Mouse (Mus musculus): Measurements from ENCODE around the gene Prl3a1.

Prl3a1 gene

DNA sequence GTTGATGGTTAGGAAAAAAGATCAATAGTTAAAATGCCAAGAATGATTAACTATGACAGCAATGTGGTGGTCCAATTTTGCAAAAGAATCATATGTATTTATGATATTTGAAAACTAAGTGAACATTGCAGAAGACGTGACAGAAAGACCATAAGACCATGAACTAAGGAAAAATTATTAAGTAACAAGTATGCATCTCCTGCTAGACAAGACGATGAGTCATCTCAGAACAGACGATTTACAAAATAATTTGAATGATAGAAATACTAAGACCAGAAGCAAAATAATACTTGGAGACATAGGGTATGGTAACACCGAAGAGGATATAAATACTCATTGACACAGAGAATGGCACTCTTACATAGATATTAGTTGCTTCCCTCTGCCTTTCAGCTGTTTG, at the start of gene Prl3a1:
Gene Prl3a1, plus strand, starts transcription at position 301 of the 400 bp plus-strand sequence.
- no peak for DNase-seq (ENCODE audit: low spot score)

DNA sequence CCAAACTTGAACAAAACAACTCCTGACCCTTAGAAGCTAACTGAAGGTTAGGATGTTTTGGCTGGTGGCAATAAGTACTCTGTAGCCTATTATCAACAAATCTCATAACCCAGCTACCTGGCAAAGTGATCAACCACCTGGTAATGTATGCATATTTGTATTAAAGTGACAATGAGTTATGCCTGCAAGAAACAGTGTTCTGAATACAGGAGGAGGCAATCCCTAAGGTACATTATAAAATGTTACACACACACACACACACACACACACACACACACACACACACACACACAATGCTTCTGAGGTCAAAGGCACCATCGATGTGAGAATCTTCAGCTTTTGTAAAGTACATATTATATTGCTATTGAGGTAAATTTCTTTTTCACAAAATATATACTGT, 17.7 kb upstream of the Prl3a1 start, which contains the start of gene Prl3b1:
Gene Prl3b1, plus strand, starts transcription at position 301 of the 400 bp plus-strand sequence.
- DNase-seq (ENCODE audit: low spot score): no peak

DNA sequence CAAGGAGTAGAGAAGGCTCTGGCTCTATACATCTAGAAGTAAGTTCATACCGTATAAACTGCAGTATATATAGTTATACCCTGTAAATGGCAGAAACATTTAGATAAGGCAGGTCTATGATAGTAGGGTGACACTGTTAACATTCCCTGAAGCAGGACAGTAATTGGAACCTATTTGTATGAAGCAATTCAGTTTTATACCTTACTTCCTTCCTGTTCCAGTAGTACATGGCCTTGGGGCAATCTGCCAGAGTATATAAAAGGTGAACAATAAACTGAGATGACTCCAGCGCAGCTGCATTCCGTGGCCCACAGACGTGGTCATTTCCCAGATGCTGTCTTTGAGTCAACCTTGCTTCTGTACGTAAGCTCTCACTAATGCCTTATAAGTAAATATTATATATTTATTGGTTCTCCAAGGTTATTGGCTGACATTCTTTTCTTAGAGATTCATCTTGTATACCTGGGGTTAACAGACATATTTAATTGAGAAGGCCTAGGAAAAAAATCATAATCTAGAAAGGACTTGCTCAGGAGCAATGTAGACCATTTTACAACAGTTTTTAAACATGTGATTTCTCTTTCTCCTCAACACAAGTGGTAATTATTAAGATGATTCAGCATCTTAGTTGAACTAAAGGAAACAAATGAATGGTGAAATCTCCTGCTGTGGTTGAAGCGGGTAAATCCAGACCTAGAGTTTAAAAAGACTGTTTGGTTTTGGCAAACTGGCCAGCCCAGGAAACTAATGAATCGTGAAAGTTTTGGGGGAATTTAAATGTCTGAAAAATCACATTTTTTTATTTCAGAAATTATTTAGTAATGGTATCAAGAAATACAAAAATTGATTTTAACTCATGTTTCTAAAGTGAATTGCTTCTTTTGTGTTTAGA, 53.3 kb downstream of the Prl3a1 start, which contains the start of gene Prl6a1:
Gene Prl6a1, plus strand, starts transcription at position 294 of the 892 bp plus-strand sequence.
- DNase-seq (ENCODE audit: low spot score): no peak

Measured in spleen, adult 12 weeks (tissue).